Mouse (Mus musculus): ENCODE data around the gene Csf2. TPM values are rescaled to one million over a fixed set of nuclear protein-coding genes. Genes with fewer than 3 reads are reported as not detected.
"Not testable (repeated sequence)": the region's sequence is repeated elsewhere in the genome, so short reads cannot be mapped to it uniquely, and the experiment has no call there.

The Csf2 gene
- total RNA-seq (2018; cell fraction: chromatin; rRNA removed): 10 to 100 TPM in 7 of 26 experiments, 1 to 10 TPM in 4, not detected in 15; 1.2 to 66.2 (median 14.4) TPM
- 100 to 1,000 TPM in 1 of 26 experiments, 10 to 100 TPM in 4, 1 to 10 TPM in 7, under 1 TPM in 7, not detected in 7; 0.31 to 145 (median 3.5) TPM for total RNA-seq (2018; cell fraction: cytosol; rRNA removed)
- 100 to 1,000 TPM in 2 of 26 experiments, 10 to 100 TPM in 6, 1 to 10 TPM in 8, under 1 TPM in 2, not detected in 8; 0.87 to 114 (median 6.8) TPM for total RNA-seq (2018; cell fraction: nucleus; rRNA removed)
- not detected in 3 replicates for polyA plus RNA-seq (2018)

- Histone ChIP-seq H3K79me2 (ENCODE audit: inconsistent target) (no peaks in the 10 kb centered on the region), H3K4me3 (ENCODE audit: inconsistent target) (no peak within 1 kb of the TSS), H3K27ac (no peak within 1 kb of the TSS), H3K36me3 (ENCODE audit: inconsistent target) (no peaks in the 10 kb centered on the region)
- WGBS (ENCODE audit: missing documents): 28% methylated on average over 11 of the region's 11 CpGs
These were observed at the start of gene Csf2 for GRCm38 (mm10) chr11:54248940-54249717. TSS of gene Csf2 (minus strand) at chr11:54249667.

GRCm38 (mm10) chr11:54298777-54299176 is 49.3 kb upstream of the Csf2 start:
- H3K27ac ChIP-seq: no peak overlapping the region
- no peaks in the 10 kb centered on the region for H3K36me3 ChIP-seq (ENCODE audit: inconsistent target)
- H3K79me2 ChIP-seq (ENCODE audit: inconsistent target): no peaks in the 10 kb centered on the region
- no peak overlapping the region for H3K4me3 ChIP-seq (ENCODE audit: inconsistent target)

- not testable (repeated sequence) for H3K4me3 ChIP-seq (ENCODE audit: inconsistent target); H3K36me3 ChIP-seq (ENCODE audit: inconsistent target); H3K79me2 ChIP-seq (ENCODE audit: inconsistent target); H3K27ac ChIP-seq
- WGBS (ENCODE audit: missing documents): 100% methylated on average over 2 of the region's 2 CpGs
These were observed 48.0 kb upstream of the Csf2 start for GRCm38 (mm10) chr11:54297471-54297870.

GRCm38 (mm10) chr11:54296734-54297133 is 47.3 kb upstream of the Csf2 start:
- no CpG with 5 or more reads among the region's 1 CpGs for WGBS (ENCODE audit: missing documents)
- no peak overlapping the region for H3K27ac ChIP-seq

GRCm38 (mm10) chr11:54295971-54296370 is 46.5 kb upstream of the Csf2 start:
- Histone ChIP-seq H3K27ac (no peak overlapping the region), H3K79me2 (ENCODE audit: inconsistent target) (no peaks in the 10 kb centered on the region), H3K4me3 (ENCODE audit: inconsistent target) (no peak overlapping the region), H3K36me3 (ENCODE audit: inconsistent target) (no peaks in the 10 kb centered on the region)
- WGBS (ENCODE audit: missing documents): 88% methylated on average over 4 of the region's 4 CpGs

More at GRCm38 (mm10) chr11:54296734-54297133, 47.3 kb upstream of the Csf2 start:
- H3K4me3 ChIP-seq (ENCODE audit: inconsistent target): no peak overlapping the region
- H3K79me2 ChIP-seq (ENCODE audit: inconsistent target): no peaks in the 10 kb centered on the region
- H3K36me3 ChIP-seq (ENCODE audit: inconsistent target): no peaks in the 10 kb centered on the region

GRCm38 (mm10) chr11:54293980-54294807 is 44.7 kb upstream of the Csf2 start:
- no peaks in the 10 kb centered on the region for H3K36me3 ChIP-seq (ENCODE audit: inconsistent target)
- no peaks in the 10 kb centered on the region for H3K79me2 ChIP-seq (ENCODE audit: inconsistent target)
- no peak overlapping the region for H3K4me3 ChIP-seq (ENCODE audit: inconsistent target)
- no peak overlapping the region for H3K27ac ChIP-seq
- 68% methylated on average over 12 of the region's 12 CpGs for WGBS (ENCODE audit: missing documents)

GRCm38 (mm10) chr11:54292163-54292562 is 42.7 kb upstream of the Csf2 start:
- Histone ChIP-seq H3K27ac (no peak overlapping the region), H3K36me3 (ENCODE audit: inconsistent target) (no peaks in the 10 kb centered on the region), H3K4me3 (ENCODE audit: inconsistent target) (no peak overlapping the region), H3K79me2 (ENCODE audit: inconsistent target) (no peaks in the 10 kb centered on the region)
- 85% methylated on average over 2 of the region's 2 CpGs for WGBS (ENCODE audit: missing documents)

GRCm38 (mm10) chr11:54287821-54288453 is 38.5 kb upstream of the Csf2 start:
- H3K79me2 ChIP-seq (ENCODE audit: inconsistent target): no peaks in the 10 kb centered on the region
- H3K36me3 ChIP-seq (ENCODE audit: inconsistent target): no peaks in the 10 kb centered on the region
- no peak overlapping the region for H3K4me3 ChIP-seq (ENCODE audit: inconsistent target)
- 59% methylated on average over 8 of the region's 8 CpGs for WGBS (ENCODE audit: missing documents)
- no peak overlapping the region for H3K27ac ChIP-seq

GRCm38 (mm10) chr11:54271437-54271949 is 22.0 kb upstream of the Csf2 start:
- H3K27ac ChIP-seq: no peak overlapping the region

GRCm38 (mm10) chr11:54269191-54269896 is 19.9 kb upstream of the Csf2 start:
- no peak overlapping the region for H3K27ac ChIP-seq
- H3K4me3 ChIP-seq (ENCODE audit: inconsistent target): no peak overlapping the region
- 55% methylated on average over 3 of the region's 3 CpGs for WGBS (ENCODE audit: missing documents)
- H3K36me3 ChIP-seq (ENCODE audit: inconsistent target): no peaks in the 10 kb centered on the region
- no peaks in the 10 kb centered on the region for H3K79me2 ChIP-seq (ENCODE audit: inconsistent target)

More at GRCm38 (mm10) chr11:54271437-54271949, 22.0 kb upstream of the Csf2 start:
- Histone ChIP-seq H3K36me3 (ENCODE audit: inconsistent target) (no peaks in the 10 kb centered on the region), H3K79me2 (ENCODE audit: inconsistent target) (no peaks in the 10 kb centered on the region), H3K4me3 (ENCODE audit: inconsistent target) (no peak overlapping the region)
- WGBS (ENCODE audit: missing documents): 59% methylated on average over 5 of the region's 5 CpGs

- 81% methylated on average over 6 of the region's 6 CpGs for WGBS (ENCODE audit: missing documents)
- no peaks in the 10 kb centered on the region for H3K36me3 ChIP-seq (ENCODE audit: inconsistent target)
- H3K79me2 ChIP-seq (ENCODE audit: inconsistent target): no peaks in the 10 kb centered on the region
- H3K27ac ChIP-seq: no peak within 1 kb of the TSS
- H3K4me3 ChIP-seq (ENCODE audit: inconsistent target): no peak within 1 kb of the TSS
These were observed 17.7 kb upstream of the Csf2 start, which contains the start of gene Il3 for GRCm38 (mm10) chr11:54267177-54267576. TSS of gene Il3 (minus strand) at chr11:54267277.

GRCm38 (mm10) chr11:54264542-54264941 is 15.1 kb upstream of the Csf2 start:
- H3K27ac ChIP-seq: no peak overlapping the region
- H3K4me3 ChIP-seq (ENCODE audit: inconsistent target): no peak overlapping the region
- no peaks in the 10 kb centered on the region for H3K79me2 ChIP-seq (ENCODE audit: inconsistent target)
- H3K36me3 ChIP-seq (ENCODE audit: inconsistent target): no peaks in the 10 kb centered on the region
- 51% methylated on average over 2 of the region's 2 CpGs for WGBS (ENCODE audit: missing documents)

GRCm38 (mm10) chr11:54263405-54264031 is 14.1 kb upstream of the Csf2 start:
- H3K79me2 ChIP-seq (ENCODE audit: inconsistent target): no peaks in the 10 kb centered on the region
- H3K36me3 ChIP-seq (ENCODE audit: inconsistent target): no peaks in the 10 kb centered on the region
- H3K4me3 ChIP-seq (ENCODE audit: inconsistent target): no peak overlapping the region
- WGBS (ENCODE audit: missing documents): 13% methylated on average over 1 of the region's 1 CpGs
- no peak overlapping the region for H3K27ac ChIP-seq

Data from macrophage (primary cell).